Mouse (Mus musculus) common myeloid progenitor, adult 5-6 weeks (primary cell): ENCODE measurements at regions not wholly inside any gene's neighbourhood (a gene's known extent, or its start where the extent isn't known, plus 50 kb on each side); places are given as distances from the start of the nearest gene placed in this dataset.

Source experiments
- ATAC-seq: replicated peaks from 2 replicates; pipeline ENCODE4 v1.8.0; 2016; ENCODE audit warnings: low read depth, mild to moderate bottlenecking, moderate TSS enrichment, inconsistent platforms; ENCODE audit not compliant: poor library complexity, severe bottlenecking

DNA sequence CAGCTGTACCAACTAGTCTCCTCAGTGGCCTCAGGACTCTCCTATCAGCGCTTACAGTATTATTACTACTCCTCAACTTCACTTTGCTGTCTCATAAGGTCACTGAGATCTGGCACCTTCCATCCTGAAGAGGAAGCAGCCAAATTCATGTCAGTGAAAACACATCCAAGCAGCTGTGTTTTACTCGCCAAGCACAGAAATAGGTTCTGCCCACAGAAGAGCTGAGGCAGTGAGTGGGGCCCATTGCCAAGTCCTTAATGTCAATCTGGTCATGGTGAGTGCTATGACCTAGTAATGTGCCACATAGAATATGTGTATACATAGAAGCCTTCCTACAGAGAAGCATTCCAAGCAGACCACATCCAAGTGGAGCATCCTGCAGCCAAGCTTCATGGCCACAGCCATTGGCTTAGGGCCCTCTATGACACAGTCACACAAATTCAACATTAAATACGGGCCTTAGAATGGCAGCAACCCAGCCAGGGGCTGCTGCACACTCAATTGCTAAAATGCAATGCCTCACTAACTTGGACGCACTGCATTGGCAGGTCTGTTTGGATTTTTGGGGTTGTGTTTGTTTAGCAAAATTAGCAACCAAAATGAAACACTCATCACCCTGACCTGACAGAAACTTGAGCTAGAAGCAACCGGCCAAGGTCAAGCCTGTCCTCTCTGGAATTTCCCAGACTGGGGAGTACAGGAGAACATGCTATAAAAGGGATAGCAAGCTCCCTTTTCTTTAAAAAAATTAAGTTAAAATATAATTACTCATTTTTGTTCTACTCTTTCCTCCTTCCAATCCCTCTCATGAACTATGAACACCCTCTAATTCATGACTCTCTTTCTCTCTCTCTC lies 195.7 kb upstream of the Vstm2b start:
- no peak for ATAC-seq

- ATAC-seq: no peak
Observed at GRCm38 (mm10) chr7:40708231-40708630, 189.9 kb upstream of the Vstm2b start.

DNA sequence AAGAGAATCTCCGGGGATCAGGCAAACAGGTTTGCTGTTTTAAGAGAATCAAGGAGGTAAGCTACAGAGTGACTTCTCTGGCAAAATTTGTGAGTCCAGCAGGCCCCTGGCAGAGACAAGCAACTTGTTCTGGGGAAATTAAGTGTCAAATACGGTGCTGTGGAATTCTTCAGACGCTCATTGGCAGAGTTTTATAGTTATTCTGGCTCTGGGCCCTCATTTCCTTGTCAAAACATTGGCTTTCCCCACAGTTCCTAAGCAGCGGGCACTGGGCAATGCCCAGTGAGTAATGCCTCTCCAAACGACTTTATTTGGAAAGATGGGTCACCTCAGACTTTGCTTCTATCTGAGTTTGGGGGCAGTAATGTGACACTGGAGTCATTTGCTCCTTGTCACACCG lies 180.1 kb upstream of the Vstm2b start:
- ATAC-seq: no peak

- ATAC-seq: no peak
Observed at GRCm38 (mm10) chr7:40736971-40737468, 161.1 kb upstream of the Vstm2b start.

DNA sequence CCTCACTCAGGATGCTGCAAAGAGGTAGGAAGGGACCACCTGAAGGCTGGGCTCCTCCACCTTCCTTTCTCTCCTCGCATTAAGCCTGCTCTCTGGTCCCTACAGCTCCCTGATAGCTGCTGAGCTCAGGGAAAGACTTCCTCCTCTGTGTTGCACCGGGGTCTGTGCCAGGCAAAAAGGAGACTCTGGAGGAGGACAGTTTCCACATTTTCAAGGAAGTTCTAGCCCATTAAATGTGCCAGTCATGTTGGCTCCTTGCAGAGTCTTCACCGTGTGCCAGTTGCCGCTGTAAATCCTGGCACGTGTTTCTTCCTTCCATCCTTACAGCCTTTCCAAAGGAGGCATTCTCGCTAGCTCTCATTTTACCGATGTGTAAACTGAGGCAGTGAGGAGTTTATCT lies 160.6 kb upstream of the Vstm2b start:
- ATAC-seq: no peak

DNA sequence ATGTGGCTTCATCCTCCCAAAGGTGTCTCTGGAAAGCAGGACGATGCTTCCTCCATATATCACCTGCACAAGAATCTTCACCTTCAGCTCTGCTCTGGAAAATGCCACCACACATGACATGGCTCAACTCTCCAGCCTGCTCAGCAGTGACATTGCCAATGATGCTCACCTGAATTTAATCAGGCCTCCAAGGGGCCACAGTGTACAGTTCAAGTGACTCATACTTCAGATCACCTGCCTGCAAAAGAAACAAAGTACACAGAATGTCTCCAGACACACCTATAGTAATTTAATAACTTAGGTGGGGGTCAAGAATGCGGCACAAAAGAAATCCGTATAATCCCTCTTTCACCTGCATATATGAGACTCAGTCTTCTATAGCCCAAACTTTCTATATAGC lies 160.0 kb upstream of the Vstm2b start:
- ATAC-seq: no peak

DNA sequence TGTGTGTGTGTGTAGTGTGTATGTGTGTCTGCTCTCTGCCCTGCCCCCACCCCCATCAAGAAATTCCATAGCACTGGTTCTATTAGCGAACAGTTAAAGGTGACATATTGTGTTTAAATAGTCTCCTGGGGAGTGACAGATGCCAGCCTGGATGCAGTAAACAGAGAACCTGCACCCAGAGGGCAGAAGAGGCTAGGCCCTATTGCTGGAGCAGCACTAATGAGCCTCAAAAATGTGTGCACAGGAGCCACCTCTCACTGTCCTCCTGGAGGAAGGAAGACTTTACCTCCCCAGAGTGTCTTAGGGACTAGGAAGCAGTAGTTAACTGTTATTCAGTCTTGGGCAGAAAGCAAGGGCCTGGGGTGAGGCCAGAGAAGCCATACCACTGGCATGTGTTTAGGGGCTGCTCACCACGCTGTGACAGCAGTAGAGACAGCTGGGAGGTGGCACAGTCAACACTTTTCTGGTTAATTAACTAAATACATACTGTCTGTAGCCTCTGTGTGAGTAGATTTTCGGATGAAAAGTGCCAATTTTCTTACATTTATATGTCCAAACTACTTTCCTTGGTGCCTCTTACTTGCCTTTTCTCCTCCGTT lies 155.5 kb upstream of the Vstm2b start:
- ATAC-seq: no peak

GRCm38 (mm10) chr7:40751779-40752178 lies 146.3 kb upstream of the Vstm2b start:
- ATAC-seq: no peak

- ATAC-seq: no peak
Observed at GRCm38 (mm10) chr7:40752195-40752594, 145.9 kb upstream of the Vstm2b start.

DNA sequence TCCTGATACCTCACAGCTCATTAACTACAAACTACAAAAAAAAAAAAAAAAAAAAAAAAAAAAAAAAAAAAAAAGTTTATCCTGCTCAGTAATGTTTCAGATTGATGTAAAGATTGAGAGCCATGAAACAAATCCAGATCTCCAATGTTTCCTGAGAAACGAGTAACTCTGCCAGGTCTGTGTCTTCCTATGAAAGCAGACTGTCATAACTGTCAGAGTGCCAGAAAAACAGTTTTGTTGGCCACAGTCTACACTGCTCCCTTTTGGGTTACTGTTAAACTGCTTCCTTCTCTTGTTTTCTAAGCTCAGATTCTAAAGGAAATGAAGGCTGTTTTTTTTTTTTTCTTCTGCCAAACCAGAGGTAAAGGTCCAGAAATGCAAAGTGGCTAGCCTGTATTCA lies 144.6 kb upstream of the Vstm2b start:
- no peak for ATAC-seq

- no peak for ATAC-seq
Observed at GRCm38 (mm10) chr7:40762520-40762919, 135.6 kb upstream of the Vstm2b start.

- no peak for ATAC-seq
Observed at GRCm38 (mm10) chr7:40766142-40766541, 132.0 kb upstream of the Vstm2b start.

- ATAC-seq: no peak
Observed at GRCm38 (mm10) chr7:40776220-40776619, 121.9 kb upstream of the Vstm2b start.

- ATAC-seq: no peak
Observed at GRCm38 (mm10) chr7:40784906-40785305, 113.2 kb upstream of the Vstm2b start.

DNA sequence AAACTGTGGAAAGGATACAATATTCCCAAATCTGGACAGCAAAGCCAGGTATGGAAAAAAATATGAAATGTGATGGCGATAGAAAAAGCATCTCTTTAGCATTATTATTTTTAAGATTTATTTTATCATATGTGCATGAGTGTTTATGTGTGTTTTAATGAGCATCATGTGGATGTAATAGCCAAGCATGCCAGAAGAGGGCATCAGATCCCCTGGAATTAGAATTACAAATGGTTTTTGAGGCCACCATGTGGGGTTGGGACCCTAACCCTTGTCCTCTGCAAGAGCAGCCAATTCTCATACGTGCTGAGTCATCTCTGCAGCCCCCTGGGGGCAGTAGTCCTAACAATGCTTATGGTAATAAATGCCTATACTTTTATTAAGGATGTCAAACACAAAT lies 111.4 kb upstream of the Vstm2b start:
- ATAC-seq: no peak

- no peak for ATAC-seq
Observed at GRCm38 (mm10) chr7:40788486-40788885, 109.6 kb upstream of the Vstm2b start.

DNA sequence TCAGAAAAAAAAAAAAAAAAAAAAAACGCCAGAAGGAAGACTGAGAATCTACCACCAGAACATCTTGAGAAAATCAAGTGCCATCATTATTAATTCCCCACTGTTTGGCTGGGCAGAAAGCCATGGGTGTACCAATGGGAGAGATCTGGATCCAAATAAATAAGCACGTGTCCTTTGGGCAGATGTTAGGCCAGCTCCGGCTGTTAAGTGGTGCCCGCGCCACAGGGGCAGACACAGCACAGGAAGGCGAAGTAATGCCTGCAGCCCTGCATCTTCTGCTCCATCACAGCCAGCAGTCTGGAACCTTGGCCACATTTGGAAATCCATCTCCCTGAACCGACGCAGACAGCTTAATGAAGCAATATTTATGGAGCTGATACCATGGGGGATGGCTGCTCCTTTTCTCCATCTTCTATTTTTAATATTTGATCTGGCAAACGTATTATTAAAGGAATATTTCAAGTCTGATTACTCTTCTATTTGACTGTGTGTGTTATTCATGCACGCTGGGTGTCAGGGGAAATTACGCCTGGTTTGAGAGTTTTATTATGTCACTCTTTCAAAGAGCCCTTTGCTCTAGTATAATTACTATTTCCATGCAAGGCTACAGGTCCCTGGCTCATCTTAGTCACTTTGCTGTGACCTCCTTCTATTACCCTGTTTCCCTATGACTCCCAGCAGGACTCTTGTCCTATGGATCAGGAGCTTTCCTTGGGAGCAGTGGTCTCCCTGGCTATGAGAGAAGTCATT lies 103.5 kb upstream of the Vstm2b start:
- ATAC-seq: no peak

GRCm38 (mm10) chr7:40799794-40800193 lies 98.3 kb upstream of the Vstm2b start:
- ATAC-seq: no peak

GRCm38 (mm10) chr7:40801291-40801690 lies 96.8 kb upstream of the Vstm2b start:
- ATAC-seq: no peak

GRCm38 (mm10) chr7:40805211-40805610 lies 92.9 kb upstream of the Vstm2b start:
- no peak for ATAC-seq

DNA sequence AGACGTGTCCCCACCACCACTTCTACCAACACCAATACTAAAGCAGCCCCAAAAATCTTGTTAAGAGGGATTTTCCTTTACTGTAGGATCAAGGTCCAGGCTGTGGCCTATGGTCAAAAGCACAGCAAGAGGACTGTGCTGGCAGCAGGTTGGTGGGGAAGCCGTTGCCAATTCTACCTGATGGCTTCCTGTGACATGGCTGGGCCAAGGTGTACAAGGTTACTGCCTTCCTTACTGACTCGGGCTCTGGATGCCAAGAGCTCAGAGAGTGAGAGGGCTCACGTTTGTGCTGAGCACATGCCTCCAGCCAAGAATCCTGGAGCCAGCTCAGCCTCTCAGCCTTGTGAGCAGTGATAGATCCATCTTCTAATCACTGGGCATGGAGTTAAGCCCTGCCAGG lies 92.3 kb upstream of the Vstm2b start:
- ATAC-seq: no peak
